Mouse (Mus musculus) liver, embryonic 13.5 days (tissue): ENCODE results near the gene Upp2. TPM values are rescaled to one million over a fixed set of nuclear protein-coding genes. Genes with fewer than 3 reads are reported as not detected.

Source experiments
- ATAC-seq: fragments of 200-750 bp; cut with Nextera tagmentation; 2 replicates; pipeline ENCODE4 v1.8.0; 2017; ENCODE audit warnings: low read depth, mild to moderate bottlenecking, moderate number of reproducible peaks, moderate library complexity
- DNase-seq: peaks from one replicate; pipeline ENCODE4 v3.0.0; 2022
- H3K27ac ChIP-seq: fragments of 300-500 bp; sonication (generic); 2 replicates; pipeline ENCODE4 v1.5.1; 2015; ENCODE audit warnings: moderate library complexity, mild to moderate bottlenecking, inconsistent platforms
- H3K27me3 ChIP-seq: fragments of 300-500 bp; sonication (generic); 2 replicates; pipeline ENCODE4 v1.6.1; 2015; ENCODE audit warnings: mild to moderate bottlenecking, inconsistent platforms
- H3K36me3 ChIP-seq: fragments of 300-500 bp; sonication (generic); 2 replicates; pipeline ENCODE4 v1.6.1; 2015; ENCODE audit warnings: mild to moderate bottlenecking, inconsistent platforms
- H3K4me1 ChIP-seq: fragments of 300-500 bp; sonication (generic); replicated peaks from 2 replicates; pipeline ENCODE4 v1.6.1; 2015; ENCODE audit warnings: inconsistent platforms
- H3K4me2 ChIP-seq: fragments of 300-500 bp; sonication (generic); 2 replicates; pipeline ENCODE4 v1.6.1; 2015; ENCODE audit warnings: inconsistent platforms, mild to moderate bottlenecking, moderate library complexity
- H3K4me3 ChIP-seq: fragments of 300-500 bp; sonication (generic); replicated peaks from 2 replicates; pipeline ENCODE4 v1.5.1; 2015; ENCODE audit warnings: mild to moderate bottlenecking, inconsistent platforms
- H3K9ac ChIP-seq: fragments of 300-500 bp; sonication (generic); 2 replicates; pipeline ENCODE4 v1.6.1; 2015; ENCODE audit warnings: mild to moderate bottlenecking, inconsistent platforms
- H3K9me3 ChIP-seq: fragments of 300-500 bp; sonication (generic); replicated peaks from 2 replicates; pipeline ENCODE4 v1.6.1; 2016; ENCODE audit warnings: inconsistent platforms
- WGBS: fragments of 180-500 bp; shearing (Covaris S2); methylation state at CpG from one replicate; pipeline ENCODE4 v1.1.7; 2015; ENCODE audit not compliant: insufficient replicate concordance; 5-methylcytosine and 5-hydroxymethylcytosine counted together
- polyA plus RNA-seq: library from polyadenylated mRNA; unstranded; fragments of >200 nt; fragmentation: Nextera tagmentation; extraction: Ambion mirVana; gene quantifications from 2 replicates; pipeline ENCODE4 v1.2.1, GENCODE M21; 2015

Upp2 gene
- polyA plus RNA-seq, 1 experiment from 2014 or later = 1.4 TPM

GRCm38 (mm10) chr2:58773833-58774232 is 206.7 kb downstream of the Upp2 start:
- ATAC-seq = no peak
- no peak for DNase-seq
- H3K27ac ChIP-seq = no peak overlapping the region
- no peak overlapping the region for H3K4me2 ChIP-seq
- 69% methylated on average over 9 of the region's 9 CpGs for WGBS
- H3K9ac ChIP-seq = no peak overlapping the region
- no peaks in the 10 kb centered on the region for H3K27me3 ChIP-seq
- H3K36me3 ChIP-seq = no peaks in the 10 kb centered on the region
- no peaks in the 10 kb centered on the region for H3K9me3 ChIP-seq
- H3K4me3 ChIP-seq = no peak overlapping the region
- H3K4me1 ChIP-seq = no peaks in the 10 kb centered on the region

- ATAC-seq = no peak
- no peak overlapping the region for H3K27ac ChIP-seq
- WGBS = 55% methylated on average over 3 of the region's 3 CpGs
- no peak overlapping the region for H3K4me3 ChIP-seq
- no peaks in the 10 kb centered on the region for H3K9me3 ChIP-seq
- no peak for DNase-seq
- no peaks in the 10 kb centered on the region for H3K27me3 ChIP-seq
- H3K9ac ChIP-seq = no peak overlapping the region
- no peaks in the 10 kb centered on the region for H3K36me3 ChIP-seq
- no peaks in the 10 kb centered on the region for H3K4me1 ChIP-seq
- no peak overlapping the region for H3K4me2 ChIP-seq
Observed at GRCm38 (mm10) chr2:58778986-58779495, 211.9 kb downstream of the Upp2 start.

DNA sequence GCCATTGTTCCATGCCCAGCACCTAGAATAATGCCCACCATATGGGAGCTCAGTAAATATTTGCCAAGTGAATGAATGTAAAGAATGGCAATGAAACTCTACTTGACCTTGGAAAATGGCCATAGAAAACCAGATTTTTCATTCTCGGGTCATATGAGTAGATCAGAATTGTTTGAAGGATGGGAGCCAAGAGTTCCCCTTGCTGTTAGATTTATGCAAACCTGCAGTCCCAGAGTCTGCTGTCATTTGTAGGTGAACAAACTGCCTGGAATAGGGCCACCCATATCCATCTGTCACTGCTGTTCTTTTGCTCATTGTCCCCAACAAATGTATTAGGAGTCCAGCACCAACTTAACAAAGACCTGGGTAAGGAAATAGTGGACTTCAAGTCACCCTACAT is 216.4 kb downstream of the Upp2 start:
- Histone ChIP-seq H3K36me3 (no peaks in the 10 kb centered on the region), H3K4me3 (no peak overlapping the region), H3K9ac (no peak overlapping the region), H3K4me1 (no peaks in the 10 kb centered on the region), H3K27ac (no peak overlapping the region), H3K27me3 (no peaks in the 10 kb centered on the region), H3K9me3 (no peaks in the 10 kb centered on the region), H3K4me2 (no peak overlapping the region)
- WGBS = 69% methylated on average over 1 of the region's 1 CpGs
- no peak for ATAC-seq
- no peak for DNase-seq

- Histone ChIP-seq H3K27ac (no peak overlapping the region), H3K36me3 (no peaks in the 10 kb centered on the region), H3K27me3 (no peaks in the 10 kb centered on the region), H3K4me2 (no peak overlapping the region), H3K4me3 (no peak overlapping the region), H3K9ac (no peak overlapping the region), H3K9me3 (no peaks in the 10 kb centered on the region), H3K4me1 (no peaks in the 10 kb centered on the region)
- 63% methylated on average over 3 of the region's 3 CpGs for WGBS
- DNase-seq (no peak), ATAC-seq (no peak)
Observed at GRCm38 (mm10) chr2:58786177-58786576, 219.1 kb downstream of the Upp2 start.

DNA sequence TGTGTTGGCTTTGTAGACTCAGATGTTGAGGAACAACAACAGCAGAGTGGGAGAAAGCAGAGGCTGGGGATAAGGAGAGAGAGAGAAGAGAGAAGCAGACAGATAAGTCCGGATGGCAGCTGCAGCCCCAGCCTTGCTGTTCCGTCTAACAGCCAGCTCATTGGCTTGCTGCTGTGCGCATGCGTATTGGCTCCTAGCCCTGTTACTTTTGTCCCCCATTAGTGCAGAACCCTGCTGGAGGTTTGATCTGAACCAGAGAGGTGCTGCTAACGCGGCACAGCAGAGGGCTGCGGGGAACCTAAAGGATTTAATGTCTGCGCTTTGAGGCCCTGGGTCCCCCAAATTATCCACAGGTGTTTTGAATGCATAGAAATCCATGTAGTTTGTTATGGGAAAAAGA is 219.6 kb downstream of the Upp2 start:
- no peaks in the 10 kb centered on the region for H3K4me1 ChIP-seq
- H3K4me2 ChIP-seq = no peak overlapping the region
- no peak overlapping the region for H3K4me3 ChIP-seq
- WGBS = 60% methylated on average over 8 of the region's 8 CpGs
- ATAC-seq (no peak), DNase-seq (no peak)
- no peaks in the 10 kb centered on the region for H3K36me3 ChIP-seq
- no peak overlapping the region for H3K9ac ChIP-seq
- no peaks in the 10 kb centered on the region for H3K9me3 ChIP-seq
- H3K27me3 ChIP-seq = no peaks in the 10 kb centered on the region
- H3K27ac ChIP-seq = no peak overlapping the region

DNA sequence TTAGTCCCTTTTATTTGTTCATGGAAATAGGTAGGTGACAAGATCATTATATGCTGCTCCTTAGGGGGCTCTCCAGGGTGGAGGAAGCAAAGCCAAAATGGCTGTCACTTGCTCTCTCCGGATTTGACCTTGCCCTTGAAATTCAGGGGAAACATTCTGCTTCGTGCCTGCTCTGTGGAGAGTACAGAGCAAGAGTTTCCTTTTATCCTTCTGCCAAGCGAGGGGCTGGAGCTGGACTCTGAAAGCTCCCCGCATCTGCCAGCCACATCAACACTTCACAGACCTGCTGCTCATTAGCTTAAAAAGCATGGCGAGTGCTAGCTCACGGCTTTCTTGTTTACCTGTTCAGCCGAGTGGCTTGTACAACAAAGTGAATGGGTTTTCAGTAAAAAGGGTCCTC is 220.3 kb downstream of the Upp2 start:
- no peak for ATAC-seq
- H3K4me2 ChIP-seq = no peak overlapping the region
- H3K9ac ChIP-seq = no peak overlapping the region
- H3K4me3 ChIP-seq = no peak overlapping the region
- no peaks in the 10 kb centered on the region for H3K4me1 ChIP-seq
- no peaks in the 10 kb centered on the region for H3K36me3 ChIP-seq
- 47% methylated on average over 7 of the region's 7 CpGs for WGBS
- H3K27ac ChIP-seq = no peak overlapping the region
- DNase-seq = no peak
- H3K9me3 ChIP-seq = no peaks in the 10 kb centered on the region
- H3K27me3 ChIP-seq = no peaks in the 10 kb centered on the region

DNA sequence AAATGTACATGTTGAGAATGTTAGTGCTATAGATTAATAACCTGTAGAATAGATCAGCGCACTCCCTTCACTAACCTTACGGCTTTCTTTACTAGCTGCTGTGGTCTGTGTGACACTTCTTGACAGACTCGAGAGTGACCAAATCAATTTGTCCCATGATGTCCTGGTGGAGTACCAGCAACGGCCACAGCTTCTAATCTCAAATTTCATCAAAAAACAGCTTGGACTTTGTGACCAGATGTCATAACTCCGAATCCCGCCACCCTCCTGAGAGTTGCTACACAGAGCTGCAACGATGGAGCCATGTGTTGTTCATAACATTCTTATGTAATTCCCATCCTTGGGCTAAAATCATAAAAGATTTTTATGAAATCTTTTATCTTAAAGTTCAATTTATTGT is 222.8 kb downstream of the Upp2 start:
- Histone ChIP-seq H3K4me1 (no peaks in the 10 kb centered on the region), H3K36me3 (no peaks in the 10 kb centered on the region), H3K27ac (no peak overlapping the region), H3K9ac (no peak overlapping the region), H3K9me3 (no peaks in the 10 kb centered on the region), H3K4me2 (no peak overlapping the region), H3K27me3 (no peaks in the 10 kb centered on the region), H3K4me3 (no peak overlapping the region)
- WGBS = 77% methylated on average over 7 of the region's 7 CpGs
- DNase-seq (no peak), ATAC-seq (no peak)

- DNase-seq = no peak
- no peak overlapping the region for H3K27ac ChIP-seq
- no peak overlapping the region for H3K4me2 ChIP-seq
- ATAC-seq = no peak
- H3K9me3 ChIP-seq = no peaks in the 10 kb centered on the region
- whole genome bisulfite sequencing = 69% methylated on average over 4 of the region's 4 CpGs
- no peaks in the 10 kb centered on the region for H3K4me1 ChIP-seq
- no peak overlapping the region for H3K4me3 ChIP-seq
- H3K27me3 ChIP-seq = no peaks in the 10 kb centered on the region
- no peaks in the 10 kb centered on the region for H3K36me3 ChIP-seq
- H3K9ac ChIP-seq = no peak overlapping the region
Observed at GRCm38 (mm10) chr2:58790361-58790760, 223.3 kb downstream of the Upp2 start.

DNA sequence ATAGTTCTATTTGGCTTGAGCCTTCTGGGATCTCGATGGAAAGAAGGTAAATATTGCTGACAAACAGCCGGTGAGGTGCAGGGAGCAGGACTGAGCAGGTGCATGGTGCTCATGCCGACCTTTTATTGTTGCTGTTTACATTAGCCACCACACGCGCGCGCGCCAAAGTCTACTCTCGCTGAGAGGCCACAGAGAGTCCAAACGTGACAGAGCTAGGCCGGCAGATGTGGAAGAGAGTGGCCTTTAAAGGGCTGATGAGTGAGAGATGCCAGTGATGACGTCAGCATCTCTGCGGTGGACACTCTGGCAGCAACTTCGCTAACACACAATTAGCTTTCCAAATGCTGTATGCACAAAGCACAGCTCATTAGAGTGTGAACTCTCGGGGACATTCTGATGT is 227.4 kb downstream of the Upp2 start:
- H3K4me1 ChIP-seq = no peaks in the 10 kb centered on the region
- H3K9me3 ChIP-seq = no peaks in the 10 kb centered on the region
- WGBS = 71% methylated on average over 15 of the region's 15 CpGs
- no peaks in the 10 kb centered on the region for H3K27me3 ChIP-seq
- no peak for ATAC-seq
- DNase-seq = no peak
- H3K4me2 ChIP-seq = no peak overlapping the region
- H3K4me3 ChIP-seq = no peak overlapping the region
- H3K9ac ChIP-seq = no peak overlapping the region
- no peak overlapping the region for H3K27ac ChIP-seq
- H3K36me3 ChIP-seq = no peaks in the 10 kb centered on the region

DNA sequence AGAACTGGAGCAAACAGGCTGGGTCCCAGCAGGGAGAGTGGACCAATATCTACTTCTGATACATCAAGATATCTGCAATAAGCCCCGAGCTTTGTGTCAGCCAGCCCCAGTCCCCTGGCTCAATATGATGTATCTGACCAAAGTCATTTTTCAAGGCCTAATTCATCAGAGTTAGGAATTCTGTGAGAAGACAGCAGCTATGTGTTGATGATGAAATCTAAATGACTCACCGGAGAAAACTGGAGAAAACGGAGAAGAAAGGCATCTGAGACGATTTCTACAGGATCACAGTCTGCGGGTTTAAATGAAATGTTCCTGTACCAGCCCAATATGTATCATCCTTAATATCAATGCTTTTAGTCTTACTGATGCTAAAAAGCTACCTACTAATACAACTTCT is 228.3 kb downstream of the Upp2 start:
- Histone ChIP-seq H3K4me2 (no peak overlapping the region), H3K36me3 (no peaks in the 10 kb centered on the region), H3K9me3 (no peaks in the 10 kb centered on the region), H3K4me3 (no peak overlapping the region), H3K4me1 (no peaks in the 10 kb centered on the region), H3K27ac (no peak overlapping the region), H3K9ac (no peak overlapping the region), H3K27me3 (no peaks in the 10 kb centered on the region)
- ATAC-seq (no peak), DNase-seq (no peak)
- WGBS = 76% methylated on average over 5 of the region's 5 CpGs

- ATAC-seq (no peak), DNase-seq (no peak)
- Histone ChIP-seq H3K27me3 (no peaks in the 10 kb centered on the region), H3K9me3 (no peaks in the 10 kb centered on the region), H3K9ac (no peak overlapping the region), H3K36me3 (no peaks in the 10 kb centered on the region), H3K4me3 (no peak overlapping the region), H3K4me1 (no peaks in the 10 kb centered on the region), H3K27ac (no peak overlapping the region), H3K4me2 (no peak overlapping the region)
- 61% methylated on average over 4 of the region's 4 CpGs for WGBS
Observed at GRCm38 (mm10) chr2:58797506-58797905, 230.4 kb downstream of the Upp2 start.

DNA sequence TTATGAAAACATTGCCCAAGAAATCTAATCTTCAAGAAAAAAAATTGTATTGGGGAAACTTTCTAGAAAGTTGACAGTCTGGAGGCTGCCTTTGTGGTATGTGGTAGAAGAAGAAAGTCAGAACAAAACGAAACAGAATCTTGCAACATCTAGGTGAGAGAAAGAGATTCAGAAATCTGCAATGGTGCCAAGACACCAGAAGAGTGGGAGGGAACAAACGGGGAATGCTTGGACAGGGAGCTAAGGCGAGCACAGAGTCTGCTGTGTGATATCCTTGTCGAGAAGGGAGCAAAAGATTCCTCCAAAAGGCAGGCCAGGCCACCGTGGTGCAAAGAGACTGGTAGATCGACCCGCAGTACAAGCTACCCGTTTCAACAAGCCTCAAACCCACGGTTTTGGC is 232.0 kb downstream of the Upp2 start:
- Histone ChIP-seq H3K9ac (no peak overlapping the region), H3K4me1 (no peaks in the 10 kb centered on the region), H3K9me3 (no peaks in the 10 kb centered on the region), H3K36me3 (no peaks in the 10 kb centered on the region), H3K4me3 (no peak overlapping the region), H3K27ac (no peak overlapping the region), H3K27me3 (no peaks in the 10 kb centered on the region), H3K4me2 (no peak overlapping the region)
- ATAC-seq = no peak
- WGBS = 65% methylated on average over 9 of the region's 9 CpGs
- no peak for DNase-seq
